Mouse (Mus musculus) layer of hippocampus, adult 11-12 months (tissue): ENCODE data around the gene Vsir.
A peak's percentile ranks its signal among the peaks of the same experiment; 100 is the strongest.

Source experiments
- DNase-seq: peaks from one replicate; pipeline ENCODE4 v3.0.0; 2022; ENCODE audit warnings: low spot score

Gene Vsir

GRCm38 (mm10) chr10:60388332-60388731 lies 41.7 kb downstream of the Vsir start:
- no peak for DNase-seq

DNA sequence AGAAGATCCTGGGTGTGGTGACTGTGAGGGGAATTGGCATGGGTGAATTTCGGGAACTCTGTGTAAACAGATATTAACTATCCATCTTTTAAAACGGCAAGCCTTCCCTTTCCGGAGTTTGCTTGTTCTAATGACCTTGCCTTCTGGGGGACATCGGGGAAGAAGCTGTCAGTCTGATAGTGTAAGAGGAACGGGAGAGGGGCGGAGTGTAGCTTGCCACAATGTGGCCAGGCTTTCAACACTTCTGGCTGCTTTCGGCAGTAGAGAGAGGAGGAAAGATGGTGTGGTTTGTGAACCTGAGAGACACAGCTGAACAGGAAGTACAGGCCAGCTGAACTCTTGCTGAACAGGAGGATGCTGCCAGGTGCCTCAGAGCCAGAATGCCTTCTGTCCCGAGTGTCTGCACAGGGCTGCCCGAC lies 42.8 kb downstream of the Vsir start:
- DNase-seq = no peak

GRCm38 (mm10) chr10:60390177-60390903 lies 43.7 kb downstream of the Vsir start:
- DNase-seq = no peak

DNA sequence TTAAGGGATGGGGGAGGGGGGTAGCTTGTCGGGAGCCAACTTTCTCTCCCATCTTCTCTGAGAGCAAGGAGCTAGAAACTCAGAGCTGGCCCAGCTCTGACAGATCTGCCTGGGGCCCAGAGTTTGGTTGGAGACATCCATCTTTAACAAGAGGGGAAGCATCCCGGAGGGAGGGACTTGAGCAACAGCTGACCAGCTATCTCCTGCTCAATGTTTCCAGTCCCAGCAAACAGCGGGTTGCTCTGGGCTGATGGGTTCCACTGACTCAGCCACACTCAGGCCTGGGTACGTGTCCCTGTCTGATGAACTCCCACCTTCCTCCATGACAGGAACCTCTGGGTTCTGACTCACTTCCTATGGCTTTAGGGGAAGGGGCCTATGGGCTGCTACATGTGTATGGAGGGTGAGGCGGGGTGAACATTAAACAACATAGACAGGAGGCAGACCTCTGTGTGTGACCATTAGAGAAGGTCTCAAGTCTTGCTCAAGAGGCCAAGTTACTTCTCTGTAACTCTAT lies 44.3 kb downstream of the Vsir start:
- no peak for DNase-seq

DNA sequence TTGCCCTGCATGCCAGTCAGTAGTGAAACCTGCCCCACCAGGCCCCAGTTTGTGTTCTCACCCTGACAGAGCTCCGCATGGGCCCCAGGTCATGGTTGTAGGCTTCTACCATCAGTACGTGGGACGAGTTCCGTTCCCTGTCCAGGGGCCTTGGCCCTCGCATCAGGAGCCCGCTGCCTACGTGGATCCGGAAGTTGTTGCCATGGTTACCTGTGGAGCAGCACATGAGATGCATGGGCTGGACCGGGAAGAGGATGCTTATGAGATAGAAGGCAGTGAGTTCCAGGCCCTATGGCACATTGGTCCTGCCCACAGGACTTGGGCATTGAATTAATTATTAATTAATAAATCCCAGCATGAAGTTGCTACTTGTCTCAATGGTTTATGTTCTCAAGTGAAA lies 45.0 kb downstream of the Vsir start:
- DNase-seq = no peak

- no peak for DNase-seq
Observed at GRCm38 (mm10) chr10:60394936-60395335, 48.3 kb downstream of the Vsir start.

GRCm38 (mm10) chr10:60395605-60396004 lies 49.0 kb downstream of the Vsir start:
- no peak for DNase-seq

- no peak for DNase-seq
Observed at GRCm38 (mm10) chr10:60398051-60398814, 51.6 kb downstream of the Vsir start.

DNA sequence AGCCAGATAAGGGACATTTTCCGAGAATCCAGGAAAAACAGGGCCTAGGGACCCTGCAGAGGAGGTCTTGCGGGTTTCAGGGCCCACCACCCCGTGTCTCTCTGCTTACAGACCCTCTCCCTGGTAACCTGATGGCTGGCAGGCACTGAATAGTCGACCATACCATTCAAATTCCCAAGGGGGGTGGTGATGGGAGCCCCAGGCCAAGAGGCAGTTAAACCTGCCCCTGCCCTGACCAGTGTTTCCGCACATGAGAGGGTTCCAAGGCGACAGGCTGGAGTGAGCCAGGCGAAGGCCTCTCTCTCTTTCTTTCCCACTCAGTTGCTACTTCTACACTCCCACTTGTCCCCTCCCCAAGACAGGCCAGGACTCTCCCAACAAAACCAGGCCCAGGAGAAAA lies 52.8 kb downstream of the Vsir start, which contains the start of gene Gm17455:
Gene Gm17455, plus strand, starts transcription at position 278 of the 400 bp plus-strand sequence.
- no peak for DNase-seq

DNA sequence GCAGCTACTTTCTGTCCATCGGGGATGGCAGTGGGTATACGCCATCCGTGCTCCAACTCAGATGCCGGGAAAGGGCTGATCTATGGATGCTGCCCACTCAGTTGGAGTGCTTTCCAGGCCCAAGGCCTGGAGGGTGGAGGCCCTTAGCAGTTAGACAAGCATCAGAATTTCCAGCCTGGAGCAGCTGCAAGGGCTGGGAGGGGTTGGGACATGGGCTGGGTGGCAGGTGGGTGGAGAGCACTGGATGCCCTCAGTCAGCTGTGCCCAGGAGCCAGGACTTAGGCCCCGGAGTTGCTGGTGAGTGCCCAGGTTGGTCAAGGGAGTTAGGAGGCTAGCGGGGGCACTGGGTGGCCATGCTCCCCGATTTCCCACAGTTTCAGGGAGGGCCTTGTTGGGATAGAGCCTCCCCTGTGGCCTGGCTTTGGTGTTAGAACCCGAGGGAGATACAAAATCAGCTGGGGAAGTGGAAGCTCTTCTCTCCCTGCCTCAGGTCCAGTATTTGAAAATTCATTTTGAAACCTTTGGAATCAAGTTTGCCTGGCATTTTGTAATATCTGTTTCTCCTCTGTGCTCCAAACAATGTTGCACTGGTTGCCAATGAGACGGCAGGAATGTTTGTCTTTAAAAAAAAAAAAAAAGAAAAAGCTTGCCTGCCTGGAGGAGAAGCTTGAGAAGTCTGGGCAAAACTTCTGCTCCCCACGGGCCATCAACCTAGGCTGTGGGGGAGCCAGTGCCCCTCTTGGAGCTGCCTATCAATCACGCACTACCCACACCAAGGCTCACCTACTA lies 54.0 kb downstream of the Vsir start:
- DNase-seq = no peak

GRCm38 (mm10) chr10:60405460-60406177 lies 59.0 kb downstream of the Vsir start:
- peak; percentile 41 for DNase-seq

- DNase-seq = peak; percentile 74
Observed at GRCm38 (mm10) chr10:60407831-60408230, 61.2 kb downstream of the Vsir start.

- DNase-seq = no peak
Observed at GRCm38 (mm10) chr10:60411794-60412193, 65.1 kb downstream of the Vsir start.

DNA sequence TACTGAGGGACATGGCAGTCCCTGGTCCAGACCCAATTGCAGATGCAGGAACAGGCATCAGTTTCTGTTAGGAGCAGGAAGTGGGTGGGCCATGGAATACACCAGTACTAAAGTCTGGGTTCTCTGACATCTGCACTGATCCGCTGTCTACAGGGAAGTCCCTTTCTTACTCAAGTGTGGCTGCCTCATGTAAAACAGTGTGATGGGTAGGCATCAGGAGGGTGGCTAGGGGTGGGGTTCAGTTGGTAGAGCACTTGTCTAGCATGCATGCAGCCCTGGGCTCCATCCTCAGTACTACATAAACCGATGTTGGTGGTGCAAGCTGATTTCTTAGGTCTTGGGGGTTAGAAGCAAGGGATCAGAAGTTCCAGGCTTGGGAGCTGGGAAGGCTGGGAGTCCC lies 67.1 kb downstream of the Vsir start:
- no peak for DNase-seq

DNA sequence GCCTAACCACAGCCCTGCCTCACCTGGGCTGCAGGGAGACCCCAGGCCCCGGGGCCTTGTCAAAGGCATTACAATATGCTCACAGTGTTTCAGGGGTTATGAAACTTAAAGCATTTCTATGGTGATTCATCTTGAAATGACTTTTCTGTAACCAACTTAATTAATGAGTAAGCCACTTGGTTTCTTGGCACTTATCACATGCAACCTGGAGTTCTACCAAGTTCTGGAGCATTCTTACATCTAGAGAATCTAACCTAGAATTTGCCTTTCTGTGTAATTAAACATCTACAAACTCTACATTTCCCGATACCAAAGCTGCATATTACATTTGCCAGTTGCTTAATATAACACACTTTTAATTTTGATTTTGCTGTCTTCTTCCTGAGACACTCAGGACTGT lies 70.4 kb downstream of the Vsir start:
- DNase-seq = no peak

- peak; percentile 78 for DNase-seq
Observed at GRCm38 (mm10) chr10:60418137-60418536, 71.5 kb downstream of the Vsir start.

- DNase-seq = no peak
Observed at GRCm38 (mm10) chr10:60419624-60420023, 73.0 kb downstream of the Vsir start.
